Mouse (Mus musculus) thymus, postnatal 36 days (tissue): ENCODE measurements around the gene Gm15097.
"Not testable (repeated sequence)": the region's sequence is repeated elsewhere in the genome, so short reads cannot be mapped to it uniquely, and the experiment has no call there.

ENCODE experiments used
- DNase-seq, 2 experiments: peaks; one replicate each; pipeline ENCODE4 v3.0.0; 2022; ENCODE audit warnings: mixed read lengths in 2 of 2

Gene Gm15097

GRCm38 (mm10) chrX:149784173-149784572 is at the start of gene Gm15097:
Gene Gm15097 (plus strand): TSS chrX:149784473.
- not testable (repeated sequence) for DNase-seq

- DNase-seq = peak in 1 of 2 experiments; percentile 6
Measured at GRCm38 (mm10) chrX:149762853-149763252, 21.4 kb upstream of the Gm15097 start.

- DNase-seq = not testable (repeated sequence)
Measured at GRCm38 (mm10) chrX:149811178-149811577, 26.9 kb downstream of the Gm15097 start.
